Mouse (Mus musculus): ENCODE measurements around the gene Rab11fip5.
A peak's percentile ranks its signal among the peaks of the same experiment; 100 is the strongest.

Gene Rab11fip5

GRCm38 (mm10) chr6:85373066-85373860, 1.2 kb downstream of the Rab11fip5 start:
- ATAC-seq (ENCODE audit: low TSS enrichment) = no peak

- no peak for ATAC-seq (ENCODE audit: low TSS enrichment)
These were observed 1.9 kb downstream of the Rab11fip5 start for GRCm38 (mm10) chr6:85372496-85372895.

- no peak for ATAC-seq (ENCODE audit: low TSS enrichment)
These were observed 2.5 kb downstream of the Rab11fip5 start for GRCm38 (mm10) chr6:85371859-85372405.

GRCm38 (mm10) chr6:85370666-85371430, 3.6 kb downstream of the Rab11fip5 start:
- no peak for ATAC-seq (ENCODE audit: low TSS enrichment)

GRCm38 (mm10) chr6:85370041-85370440, 4.4 kb downstream of the Rab11fip5 start:
- no peak for ATAC-seq (ENCODE audit: low TSS enrichment)

GRCm38 (mm10) chr6:85369181-85369860, 5.1 kb downstream of the Rab11fip5 start:
- ATAC-seq (ENCODE audit: low TSS enrichment) = no peak

GRCm38 (mm10) chr6:85368722-85369121, 5.7 kb downstream of the Rab11fip5 start:
- ATAC-seq (ENCODE audit: low TSS enrichment) = 0 out of 2 replicates have a peak, but pooled peaks have one; percentile 17

- no peak for ATAC-seq (ENCODE audit: low TSS enrichment)
These were observed 6.3 kb downstream of the Rab11fip5 start for GRCm38 (mm10) chr6:85368166-85368565.

GRCm38 (mm10) chr6:85366387-85366786, 8.0 kb downstream of the Rab11fip5 start:
- no peak for ATAC-seq (ENCODE audit: low TSS enrichment)

- ATAC-seq (ENCODE audit: low TSS enrichment) = no peak
These were observed 10.0 kb downstream of the Rab11fip5 start for GRCm38 (mm10) chr6:85364439-85364838.

- ATAC-seq (ENCODE audit: low TSS enrichment) = no peak
These were observed 10.6 kb downstream of the Rab11fip5 start for GRCm38 (mm10) chr6:85363906-85364260.

GRCm38 (mm10) chr6:85363231-85363905, 11.1 kb downstream of the Rab11fip5 start:
- ATAC-seq (ENCODE audit: low TSS enrichment) = no peak

GRCm38 (mm10) chr6:85362610-85363009, 11.8 kb downstream of the Rab11fip5 start:
- ATAC-seq (ENCODE audit: low TSS enrichment) = peak; percentile 72; the same call in 1 of the 2 replicates

- no peak for ATAC-seq (ENCODE audit: low TSS enrichment)
These were observed 14.1 kb downstream of the Rab11fip5 start for GRCm38 (mm10) chr6:85360311-85360710.

- ATAC-seq (ENCODE audit: low TSS enrichment) = no peak
These were observed 15.6 kb downstream of the Rab11fip5 start for GRCm38 (mm10) chr6:85358877-85359276.

- ATAC-seq (ENCODE audit: low TSS enrichment) = no peak
These were observed 17.6 kb downstream of the Rab11fip5 start for GRCm38 (mm10) chr6:85356682-85357465.

- no peak for ATAC-seq (ENCODE audit: low TSS enrichment)
These were observed 18.7 kb downstream of the Rab11fip5 start for GRCm38 (mm10) chr6:85355753-85356152.

- ATAC-seq (ENCODE audit: low TSS enrichment) = no peak
These were observed 19.7 kb downstream of the Rab11fip5 start for GRCm38 (mm10) chr6:85354709-85355108.

GRCm38 (mm10) chr6:85353706-85354105, 20.7 kb downstream of the Rab11fip5 start:
- ATAC-seq (ENCODE audit: low TSS enrichment) = no peak

GRCm38 (mm10) chr6:85350157-85350556, 24.3 kb downstream of the Rab11fip5 start:
- ATAC-seq (ENCODE audit: low TSS enrichment) = no peak

- peak; percentile 86 for ATAC-seq (ENCODE audit: low TSS enrichment)
These were observed 25.2 kb downstream of the Rab11fip5 start for GRCm38 (mm10) chr6:85349246-85349645.
